9 mouse cellular contexts compared by ENCODE assay signal in the genomic region with DNA sequence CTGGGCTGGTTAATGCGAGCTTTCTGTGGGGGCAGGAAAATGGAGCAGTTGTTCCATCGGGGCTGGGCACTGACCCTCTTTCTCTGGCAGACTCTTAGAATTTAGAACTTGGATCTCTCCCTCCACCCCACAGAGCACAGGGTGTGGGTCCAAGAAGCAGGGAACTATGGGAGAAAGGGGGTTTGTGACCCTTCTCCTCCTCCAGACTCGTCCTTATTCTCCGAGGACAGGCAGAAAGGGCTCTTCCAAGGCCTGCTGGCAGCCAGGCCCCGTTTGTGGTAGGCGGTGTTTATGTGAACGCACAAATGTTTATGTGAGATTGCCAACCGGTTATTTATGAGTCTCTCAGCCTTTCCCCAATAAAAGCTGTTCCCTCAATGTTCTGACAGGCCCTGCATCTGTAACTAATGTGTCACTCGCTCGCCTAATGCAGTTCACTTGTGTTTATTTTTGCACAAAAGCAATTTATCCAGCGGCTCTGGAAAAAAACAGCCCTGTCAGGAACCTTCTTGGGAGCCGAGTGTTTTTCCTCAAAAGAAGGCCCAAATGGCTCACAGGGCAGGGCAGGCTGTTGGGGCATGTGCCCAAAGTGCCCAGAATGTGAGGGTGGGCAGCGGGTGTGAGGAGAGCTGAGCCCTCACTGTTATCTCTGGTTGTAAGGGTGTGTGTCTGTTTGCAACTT. TPM values are rescaled to one million over a fixed set of nuclear protein-coding genes. Genes with fewer than 3 reads are reported as not detected.
DNase-seq lines count a peak whose midpoint lies in the region; ATAC-seq lines count a peak whose summit lies in the region.
"Had no signal": no experiment of that assay in that cellular context is flagged by ENCODE, and none has a peak within 500 bp of the region (broad histone marks: within the 10 kb centered on the region; RNA-seq: fewer than 3 reads in every experiment).

No protein-coding gene starts in this region.

- peak; percentile 97 for DNase-seq in heart, adult 11 months
- peak; percentile 57 for DNase-seq in cerebellum, adult 9-11 months
- peak; percentile 58 for DNase-seq in gastrocnemius, postnatal 25 days
- peak; percentile 71 to 84 for DNase-seq in layer of hippocampus, adult 8-10 months (ENCODE audit: low spot score in 2 of 2)
- peak; percentile 89 for DNase-seq in lung, postnatal 10 days

- no peaks in the 10 kb centered on the region for H3K27me3 ChIP-seq in heart, embryonic 11.5 days (ENCODE audit: control insufficient read depth, insufficient read depth, low read length)
- H3K27me3 ChIP-seq in stomach, embryonic 16.5 days (ENCODE audit: control insufficient read depth, insufficient read depth, low read length), result no peaks in the 10 kb centered on the region

- 59% methylated on average over 13 of the region's 13 CpGs for WGBS in heart, embryonic 11.5 days (ENCODE audit: insufficient replicate concordance)
- 24% methylated on average over 13 of the region's 13 CpGs for WGBS in stomach, embryonic 16.5 days

- ATAC-seq in heart, embryonic 11.5 days (replicated peaks; ENCODE audit: insufficient number of reproducible peaks, low FRiP score, low TSS enrichment), result no peak
- ATAC-seq in stomach, embryonic 16.5 days (ENCODE audit: insufficient read depth, low FRiP score), result peak; percentile 90
- ATAC-seq in erythroblast, adult 5-6 weeks (replicated peaks; ENCODE audit: low FRiP score, poor library complexity, severe bottlenecking), result no peak

- H3K4me1 ChIP-seq in heart, embryonic 11.5 days (ENCODE audit: control insufficient read depth, insufficient read depth, low read length), result no peaks in the 10 kb centered on the region
- H3K4me1 ChIP-seq in stomach, embryonic 16.5 days (ENCODE audit: control insufficient read depth, insufficient read depth, low read length), result peaks cover 25% of the 10 kb centered on the region

- H3K36me3 ChIP-seq in heart, embryonic 11.5 days (ENCODE audit: control insufficient read depth, insufficient read depth, low read length), result no peaks in the 10 kb centered on the region
- H3K36me3 ChIP-seq in stomach, embryonic 16.5 days (ENCODE audit: control insufficient read depth, insufficient read depth, low read length), result no peaks in the 10 kb centered on the region
- H3K36me3 ChIP-seq: G1E had no signal

- H3K4me3 ChIP-seq in heart, embryonic 11.5 days (ENCODE audit: low read depth, low read length), result no peak overlapping the region
- no peak overlapping the region for H3K4me3 ChIP-seq in stomach, embryonic 16.5 days (replicated peaks; ENCODE audit: low read length)

- no peak overlapping the region for H3K27ac ChIP-seq in heart, embryonic 11.5 days (ENCODE audit: low read depth, low read length)
- peak overlapping the region; percentile 96 for H3K27ac ChIP-seq in stomach, embryonic 16.5 days (ENCODE audit: low read length)

- H3K4me2 ChIP-seq in heart, embryonic 11.5 days, result no peak overlapping the region
- 0 out of 2 replicates have a peak overlapping the region, but pooled peaks have one; percentile 20 for H3K4me2 ChIP-seq in stomach, embryonic 16.5 days (ENCODE audit: low read depth, low read length)

- H3K9me3 ChIP-seq in heart, embryonic 11.5 days (replicated peaks; ENCODE audit: control insufficient read depth, low read length), result no peaks in the 10 kb centered on the region
- H3K9me3 ChIP-seq in stomach, embryonic 16.5 days (replicated peaks; ENCODE audit: control insufficient read depth, low read length), result no peaks in the 10 kb centered on the region
- H3K9me3 ChIP-seq: G1E had no signal

- H3K9ac ChIP-seq in heart, embryonic 11.5 days (ENCODE audit: low read depth, low read length), result no peak overlapping the region
- H3K9ac ChIP-seq in stomach, embryonic 16.5 days (ENCODE audit: low read length), result peak overlapping the region; percentile 43; the same call in 1 of the 2 replicates

RNA-seq across cellular contexts. Expression of gene Haao, which starts 42.1 kb away (rescaled TPM):
- 0.21 and 0.28 TPM in 2 replicates for polyA plus RNA-seq in heart, embryonic 11.5 days (2014; fragmentation: Nextera tagmentation; extraction: Ambion mirVana)
- total RNA-seq in gastrocnemius, postnatal 25 days (2021), result not detected
- total RNA-seq in layer of hippocampus, adult 8-10 months (2022), result 1 to 10 TPM in 2 of 4 experiments, not detected in 2; 1.9 to 2.8 TPM
- 4.0 and 4.1 TPM in 2 replicates for polyA plus RNA-seq in stomach, embryonic 16.5 days (2015; fragmentation: Nextera tagmentation; extraction: Ambion mirVana)
- total RNA-seq in erythroblast, adult 5-6 weeks (2015; ENCODE audit: low replicate concordance), result 9.6 and 13.3 TPM in 2 replicates
- total RNA-seq in erythroblast, adult 5-6 weeks (2017; ENCODE audit: low replicate concordance), result 1.4 and 3.7 TPM in 2 replicates
